Mouse (Mus musculus): ENCODE measurements around the gene Id1. TPM values are rescaled to one million over a fixed set of nuclear protein-coding genes. Genes with fewer than 3 reads are reported as not detected.

The Id1 gene
- polyA plus RNA-seq, 1 experiment from 2014 or later: 116 TPM

DNA sequence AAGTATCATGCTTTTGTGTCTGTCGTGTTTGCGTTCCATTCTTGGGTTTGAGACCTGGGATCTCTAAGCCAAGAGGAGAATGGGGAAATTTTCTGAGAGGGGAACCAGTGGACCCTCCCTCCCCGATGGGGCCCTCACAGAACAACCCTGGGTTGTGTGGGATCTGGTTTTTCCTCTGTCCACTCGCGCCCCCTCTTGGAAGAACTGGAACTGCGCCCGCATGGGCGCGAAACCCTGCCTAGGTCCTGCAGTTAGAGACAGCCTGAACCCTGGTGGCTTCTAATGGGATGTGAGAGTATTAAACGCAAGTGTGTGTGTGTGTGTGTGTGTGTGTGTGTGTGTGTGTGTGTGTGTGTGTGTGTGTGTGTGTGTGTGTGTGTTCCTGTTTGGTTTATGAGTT, 6.4 kb downstream of the Id1 start:
- Histone ChIP-seq H3K9ac (ENCODE audit: low read length) (no peak overlapping the region), H3K36me3 (ENCODE audit: control insufficient read depth, insufficient read depth, low read length) (no peaks in the 10 kb centered on the region), H3K27me3 (ENCODE audit: control insufficient read depth, insufficient read depth, low read length) (no peaks in the 10 kb centered on the region), H3K4me3 (ENCODE audit: low read depth, low read length) (no peak overlapping the region), H3K4me2 (ENCODE audit: low read depth) (no peak overlapping the region), H3K4me1 (ENCODE audit: control insufficient read depth, insufficient read depth, low read length) (peaks cover 32% of the 10 kb centered on the region), H3K9me3 (ENCODE audit: control insufficient read depth, low read length) (no peaks in the 10 kb centered on the region), H3K27ac (ENCODE audit: low read depth, low read length) (no peak overlapping the region)
- peak; percentile 62; the same call in 1 of the 2 replicates for ATAC-seq (ENCODE audit: insufficient read depth, low FRiP score, low TSS enrichment)
- 33% methylated on average over 10 of the region's 10 CpGs for WGBS
- peak; percentile 85 for DNase-seq (ENCODE audit: low spot score)

DNA sequence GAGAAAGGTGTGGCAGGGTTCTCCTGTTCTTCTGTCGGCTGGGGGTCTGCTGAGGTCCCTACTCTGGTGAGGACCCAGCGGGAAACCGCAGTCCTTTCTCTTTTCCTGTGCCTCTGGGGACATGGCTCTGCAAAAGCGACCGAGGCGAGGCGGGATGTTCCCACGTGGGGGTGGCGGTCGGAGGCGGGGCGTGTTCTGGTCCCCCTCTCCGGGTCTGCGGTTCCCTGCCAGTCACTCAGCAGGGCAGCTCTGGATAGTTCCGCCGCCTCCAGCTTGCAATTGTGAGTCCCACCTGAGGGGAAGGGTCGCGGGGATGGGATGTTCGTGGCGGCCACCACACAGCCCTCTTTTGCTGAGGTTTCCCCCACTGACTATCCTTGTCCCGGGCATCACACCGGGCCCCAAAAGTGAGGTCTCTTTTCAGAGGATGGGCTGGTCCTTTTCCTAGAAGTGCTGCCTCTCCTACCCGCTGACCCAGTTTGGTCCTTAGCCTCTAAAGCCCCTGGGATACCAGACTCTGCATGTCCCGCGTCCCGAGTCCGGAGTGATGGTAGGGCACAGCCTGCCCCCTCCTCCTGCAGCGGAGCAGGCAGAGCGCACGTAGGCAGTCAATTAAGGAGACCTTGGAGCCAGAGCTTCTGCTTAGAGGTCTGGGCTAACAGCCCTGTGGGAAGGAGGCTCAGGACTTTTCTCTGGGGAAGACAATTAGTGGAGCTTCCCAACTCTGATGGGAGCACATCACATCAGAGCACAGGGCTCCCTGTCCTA, 18.1 kb downstream of the Id1 start, which contains the start of gene Cox4i2:
TSS of gene Cox4i2 (plus strand) at position 230 of the 768 bp plus-strand sequence.
- Histone ChIP-seq H3K27me3 (ENCODE audit: control insufficient read depth, insufficient read depth, low read length) (no peaks in the 10 kb centered on the region), H3K9ac (ENCODE audit: low read length) (peak within 1 kb of the TSS; percentile 12; the same call in 1 of the 2 replicates), H3K4me1 (ENCODE audit: control insufficient read depth, insufficient read depth, low read length) (peaks cover 9% of the 10 kb centered on the region), H3K9me3 (ENCODE audit: control insufficient read depth, low read length) (no peaks in the 10 kb centered on the region), H3K27ac (ENCODE audit: low read depth, low read length) (no peak within 1 kb of the TSS), H3K36me3 (ENCODE audit: control insufficient read depth, insufficient read depth, low read length) (no peaks in the 10 kb centered on the region), H3K4me2 (ENCODE audit: low read depth) (peak within 1 kb of the TSS; percentile 42), H3K4me3 (ENCODE audit: low read depth, low read length) (no peak within 1 kb of the TSS; the same call in 1 of the 2 replicates)
- 3% methylated on average over 29 of the region's 30 CpGs for WGBS
- DNase-seq (ENCODE audit: low spot score) (no peak), ATAC-seq (ENCODE audit: insufficient read depth, low FRiP score, low TSS enrichment) (no peak)

DNA sequence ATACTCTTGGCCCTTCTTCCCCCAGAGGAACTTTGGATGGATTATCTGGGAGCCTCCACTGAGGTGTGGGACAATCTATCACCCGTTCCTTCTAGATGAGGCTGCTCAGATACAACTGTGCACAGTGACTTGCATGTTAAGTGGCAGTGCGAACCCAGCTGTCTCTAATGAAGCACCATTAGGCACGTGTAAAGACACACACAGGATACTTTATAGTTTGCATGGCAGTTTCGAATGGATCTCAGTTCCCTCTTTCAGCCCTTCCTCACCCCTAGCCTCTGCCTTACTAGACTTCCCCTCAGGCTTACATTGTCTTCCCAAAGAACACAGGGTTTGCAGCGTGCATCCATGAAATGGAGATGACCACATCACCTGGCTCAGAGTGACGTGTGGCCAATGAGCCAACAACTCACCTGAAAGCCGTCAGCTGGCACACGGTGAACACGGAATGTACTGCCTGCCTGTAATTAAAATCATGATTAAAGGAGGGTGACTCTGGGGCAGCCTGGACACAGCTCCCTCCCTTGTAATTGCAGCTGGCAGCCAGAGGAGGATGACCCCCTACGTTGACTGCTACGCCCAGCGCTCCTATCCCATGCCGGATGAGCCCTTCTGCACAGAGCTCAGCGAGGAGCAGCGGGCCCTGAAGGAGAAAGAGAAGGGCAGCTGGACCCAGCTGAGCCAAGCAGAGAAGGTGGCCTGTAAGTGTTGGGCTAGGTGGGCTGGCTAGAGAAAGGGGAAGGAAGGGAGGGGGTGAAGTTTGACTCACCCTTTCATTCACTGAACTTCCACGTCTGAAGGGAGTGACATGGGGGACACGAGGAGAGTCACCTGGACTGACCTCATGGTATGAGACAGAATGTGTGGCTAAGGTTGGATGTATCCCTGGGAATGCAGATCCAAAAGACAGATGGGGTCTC, 20.7 kb downstream of the Id1 start:
- Histone ChIP-seq H3K36me3 (ENCODE audit: control insufficient read depth, insufficient read depth, low read length) (no peaks in the 10 kb centered on the region), H3K9me3 (ENCODE audit: control insufficient read depth, low read length) (no peaks in the 10 kb centered on the region), H3K4me1 (ENCODE audit: control insufficient read depth, insufficient read depth, low read length) (peaks cover 9% of the 10 kb centered on the region), H3K4me2 (ENCODE audit: low read depth) (no peak overlapping the region), H3K9ac (ENCODE audit: low read length) (no peak overlapping the region), H3K4me3 (ENCODE audit: low read depth, low read length) (no peak overlapping the region), H3K27me3 (ENCODE audit: control insufficient read depth, insufficient read depth, low read length) (no peaks in the 10 kb centered on the region), H3K27ac (ENCODE audit: low read depth, low read length) (no peak overlapping the region)
- ATAC-seq (ENCODE audit: insufficient read depth, low FRiP score, low TSS enrichment): no peak
- no peak for DNase-seq (ENCODE audit: low spot score)
- 66% methylated on average over 17 of the region's 17 CpGs for WGBS

DNA sequence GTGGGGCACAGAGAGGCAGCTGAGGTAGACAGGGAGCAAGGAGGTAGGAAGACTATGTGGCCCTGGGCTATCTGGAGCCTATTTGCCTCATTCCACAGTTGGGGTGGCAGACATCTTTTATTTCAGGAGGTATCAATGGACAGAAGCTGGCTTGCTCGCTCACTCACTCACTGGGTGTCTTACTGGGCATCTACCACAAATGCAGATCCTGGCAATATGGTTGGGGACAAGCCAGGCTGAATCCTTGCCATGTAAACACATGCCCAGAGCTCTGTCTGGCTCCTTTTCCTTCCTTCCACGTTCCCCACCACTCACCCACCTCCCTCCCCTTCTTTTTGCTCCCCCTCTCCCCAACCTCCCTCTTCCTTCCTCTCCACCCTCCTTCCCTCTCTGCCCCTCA, 21.4 kb downstream of the Id1 start:
- DNase-seq (ENCODE audit: low spot score): no peak
- Histone ChIP-seq H3K36me3 (ENCODE audit: control insufficient read depth, insufficient read depth, low read length) (no peaks in the 10 kb centered on the region), H3K27ac (ENCODE audit: low read depth, low read length) (no peak overlapping the region), H3K9ac (ENCODE audit: low read length) (no peak overlapping the region), H3K4me2 (ENCODE audit: low read depth) (no peak overlapping the region), H3K9me3 (ENCODE audit: control insufficient read depth, low read length) (no peaks in the 10 kb centered on the region), H3K4me3 (ENCODE audit: low read depth, low read length) (no peak overlapping the region), H3K4me1 (ENCODE audit: control insufficient read depth, insufficient read depth, low read length) (peaks cover 9% of the 10 kb centered on the region), H3K27me3 (ENCODE audit: control insufficient read depth, insufficient read depth, low read length) (no peaks in the 10 kb centered on the region)
- WGBS: 49% methylated on average over 2 of the region's 2 CpGs
- no peak for ATAC-seq (ENCODE audit: insufficient read depth, low FRiP score, low TSS enrichment)

DNA sequence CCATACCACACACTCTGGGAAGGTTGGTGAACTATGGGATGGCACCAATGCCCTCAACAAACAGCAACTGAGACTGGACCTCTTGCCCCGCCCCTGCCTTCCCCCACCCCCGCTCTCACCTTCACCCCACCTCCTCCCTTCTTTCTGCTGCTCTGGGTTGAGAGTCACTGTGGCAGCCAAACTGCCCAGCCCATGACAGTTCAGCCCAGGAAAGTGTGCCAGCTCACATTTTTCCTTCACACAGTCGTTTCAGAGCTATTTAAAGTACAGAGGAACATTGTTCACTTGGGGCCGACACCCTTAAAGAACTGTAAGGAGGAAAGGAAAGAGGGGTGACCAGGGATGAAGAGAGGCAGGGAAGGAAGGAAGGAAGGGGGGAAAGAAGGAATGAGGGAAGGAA, 22.3 kb downstream of the Id1 start:
- H3K4me2 ChIP-seq (ENCODE audit: low read depth): no peak overlapping the region

DNA sequence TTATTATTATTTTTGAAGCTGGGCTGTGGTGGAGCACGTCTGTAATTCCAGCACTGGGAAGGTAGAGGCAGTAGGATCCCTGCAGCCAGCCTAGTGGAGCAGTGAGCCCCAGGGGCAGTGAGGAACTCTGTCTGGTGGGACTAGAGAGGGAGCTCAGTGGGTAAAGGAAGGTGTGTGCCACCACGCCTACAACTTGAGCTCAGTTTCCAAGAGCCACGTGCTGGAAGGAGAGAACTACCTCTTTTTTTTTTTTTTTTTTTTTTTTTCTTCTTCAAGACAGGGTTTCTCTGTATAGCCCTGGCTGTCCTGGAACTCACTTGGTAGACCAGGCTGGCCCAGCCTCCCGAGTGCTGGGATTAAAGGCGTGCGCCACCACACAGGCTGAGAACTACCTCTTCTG, 27.3 kb downstream of the Id1 start:
- 83% methylated on average over 6 of the region's 6 CpGs for WGBS
- H3K4me1 ChIP-seq (ENCODE audit: control insufficient read depth, insufficient read depth, low read length): peaks cover 11% of the 10 kb centered on the region
- H3K9me3 ChIP-seq (ENCODE audit: control insufficient read depth, low read length): no peaks in the 10 kb centered on the region
- DNase-seq (ENCODE audit: low spot score): no peak
- no peak overlapping the region for H3K4me2 ChIP-seq (ENCODE audit: low read depth)
- no peak for ATAC-seq (ENCODE audit: insufficient read depth, low FRiP score, low TSS enrichment)
- H3K4me3 ChIP-seq (ENCODE audit: low read depth, low read length): no peak overlapping the region
- no peak overlapping the region for H3K27ac ChIP-seq (ENCODE audit: low read depth, low read length)
- no peaks in the 10 kb centered on the region for H3K36me3 ChIP-seq (ENCODE audit: control insufficient read depth, insufficient read depth, low read length)
- no peaks in the 10 kb centered on the region for H3K27me3 ChIP-seq (ENCODE audit: control insufficient read depth, insufficient read depth, low read length)
- no peak overlapping the region for H3K9ac ChIP-seq (ENCODE audit: low read length)

More for the DNA sequence above, 22.3 kb downstream of the Id1 start:
- Histone ChIP-seq H3K4me1 (ENCODE audit: control insufficient read depth, insufficient read depth, low read length) (peaks cover 9% of the 10 kb centered on the region), H3K27ac (ENCODE audit: low read depth, low read length) (no peak overlapping the region), H3K9me3 (ENCODE audit: control insufficient read depth, low read length) (no peaks in the 10 kb centered on the region), H3K4me3 (ENCODE audit: low read depth, low read length) (no peak overlapping the region), H3K27me3 (ENCODE audit: control insufficient read depth, insufficient read depth, low read length) (no peaks in the 10 kb centered on the region), H3K36me3 (ENCODE audit: control insufficient read depth, insufficient read depth, low read length) (no peaks in the 10 kb centered on the region), H3K9ac (ENCODE audit: low read length) (no peak overlapping the region)
- DNase-seq (ENCODE audit: low spot score): no peak
- no peak for ATAC-seq (ENCODE audit: insufficient read depth, low FRiP score, low TSS enrichment)
- WGBS: 56% methylated on average over 4 of the region's 4 CpGs

DNA sequence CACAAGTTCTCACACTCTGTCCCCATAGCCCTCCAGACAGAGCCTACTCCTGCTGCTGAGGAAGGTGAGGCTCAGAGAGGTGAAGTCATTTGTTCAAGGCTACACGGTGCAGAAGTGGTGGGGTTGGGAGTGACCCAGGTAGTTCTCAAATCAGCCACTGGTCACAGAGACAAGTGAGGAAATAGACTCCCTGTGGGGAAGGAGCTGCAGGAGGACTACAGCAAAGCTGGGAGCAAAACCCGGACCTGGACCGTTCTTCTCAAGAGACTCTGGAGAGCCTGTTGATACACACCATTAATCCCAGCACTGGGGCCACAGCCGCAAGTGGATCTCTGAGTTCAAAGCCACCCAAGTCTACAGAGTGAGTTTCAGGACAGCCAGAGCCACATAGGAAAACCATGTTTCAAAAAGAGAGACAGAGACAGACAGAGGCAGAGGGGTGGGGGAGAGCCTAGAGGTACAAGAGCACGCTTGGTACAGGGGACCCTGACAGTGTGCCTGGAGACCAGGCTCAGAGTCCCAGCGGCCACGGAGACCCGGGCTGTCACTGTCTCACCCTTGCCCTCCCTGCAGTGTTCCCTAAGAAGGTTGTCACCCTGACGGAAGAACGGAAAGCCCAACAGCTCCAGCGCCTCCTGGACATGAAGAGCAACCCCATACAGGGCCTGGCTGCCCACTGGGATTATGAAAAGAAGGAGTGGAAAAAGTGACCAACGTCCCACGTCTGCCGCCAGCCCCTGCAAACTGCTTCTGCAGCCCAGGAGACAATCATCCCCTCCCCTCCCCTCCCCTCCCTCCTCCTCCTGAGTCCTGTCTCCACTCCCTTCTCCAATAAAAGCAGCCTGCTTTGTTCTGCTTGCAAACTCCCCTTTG, 28.4 kb downstream of the Id1 start:
- Histone ChIP-seq H3K36me3 (ENCODE audit: control insufficient read depth, insufficient read depth, low read length) (no peaks in the 10 kb centered on the region), H3K4me1 (ENCODE audit: control insufficient read depth, insufficient read depth, low read length) (peaks cover 11% of the 10 kb centered on the region), H3K9me3 (ENCODE audit: control insufficient read depth, low read length) (no peaks in the 10 kb centered on the region), H3K27me3 (ENCODE audit: control insufficient read depth, insufficient read depth, low read length) (no peaks in the 10 kb centered on the region), H3K4me2 (ENCODE audit: low read depth) (peak overlapping the region; percentile 41), H3K27ac (ENCODE audit: low read depth, low read length) (no peak overlapping the region), H3K9ac (ENCODE audit: low read length) (peak overlapping the region; percentile 41), H3K4me3 (ENCODE audit: low read depth, low read length) (no peak overlapping the region)
- 0 out of 2 replicates have a peak, but pooled peaks have one; percentile 45 for ATAC-seq (ENCODE audit: insufficient read depth, low FRiP score, low TSS enrichment)
- no peak for DNase-seq (ENCODE audit: low spot score)
- 3% methylated on average over 14 of the region's 14 CpGs for whole genome bisulfite sequencing

DNA sequence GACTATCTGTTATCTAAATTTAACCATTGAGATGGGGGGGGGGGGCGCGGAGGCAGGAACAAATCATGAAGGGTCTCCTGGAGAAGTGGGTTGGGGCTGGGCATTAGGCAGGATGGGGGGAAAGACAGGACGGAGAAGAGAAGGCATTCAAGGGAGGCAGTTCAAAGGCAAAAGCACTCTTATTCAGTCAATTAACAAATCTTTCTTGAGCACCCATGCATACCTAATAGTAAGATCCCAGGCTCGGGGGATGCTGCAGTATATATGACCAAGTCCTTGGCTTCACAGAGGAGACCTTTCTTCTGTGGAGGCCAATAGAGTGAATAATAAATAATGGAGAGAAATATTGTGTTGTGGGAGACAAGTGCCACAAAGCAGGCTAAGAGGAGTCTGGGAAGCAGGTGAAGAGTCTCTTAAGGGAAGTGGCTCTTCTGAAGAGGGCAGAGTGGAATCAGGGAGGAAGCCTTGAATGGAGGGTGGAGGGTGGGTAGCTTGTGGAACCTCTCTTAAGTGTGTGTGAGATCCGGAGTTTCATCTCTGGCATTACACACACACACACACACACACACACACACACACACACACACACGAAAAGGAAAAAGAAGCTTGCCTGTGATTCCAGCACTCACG, 29.1 kb downstream of the Id1 start:
- peaks cover 11% of the 10 kb centered on the region for H3K4me1 ChIP-seq (ENCODE audit: control insufficient read depth, insufficient read depth, low read length)
- peak overlapping the region; percentile 41 for H3K4me2 ChIP-seq (ENCODE audit: low read depth)
- H3K4me3 ChIP-seq (ENCODE audit: low read depth, low read length): no peak overlapping the region
- H3K36me3 ChIP-seq (ENCODE audit: control insufficient read depth, insufficient read depth, low read length): no peaks in the 10 kb centered on the region
- WGBS: 35% methylated on average over 7 of the region's 7 CpGs
- H3K27ac ChIP-seq (ENCODE audit: low read depth, low read length): no peak overlapping the region
- no peaks in the 10 kb centered on the region for H3K27me3 ChIP-seq (ENCODE audit: control insufficient read depth, insufficient read depth, low read length)
- ATAC-seq (ENCODE audit: insufficient read depth, low FRiP score, low TSS enrichment) (peak; percentile 52; the same call in 1 of the 2 replicates), DNase-seq (ENCODE audit: low spot score) (no peak)
- H3K9ac ChIP-seq (ENCODE audit: low read length): no peak overlapping the region
- H3K9me3 ChIP-seq (ENCODE audit: control insufficient read depth, low read length): no peaks in the 10 kb centered on the region

Data from neural tube, embryonic 11.5 days (tissue).